Mouse (Mus musculus) hindbrain, embryonic 16.5 days (tissue): Measurements from ENCODE around the gene Dvl3. TPM values are rescaled to one million over a fixed set of nuclear protein-coding genes. Genes with fewer than 3 reads are reported as not detected.

Source experiments
- ATAC-seq: fragments of 200-750 bp; cut with Nextera tagmentation; 2 replicates; pipeline ENCODE4 v1.8.0; 2017; ENCODE audit warnings: moderate TSS enrichment, moderate library complexity
- H3K27ac ChIP-seq: fragments of 300-500 bp; sonication (generic); 2 replicates; pipeline ENCODE4 v1.5.1; 2014; ENCODE audit warnings: low read depth, mild to moderate bottlenecking, control low read depth, low read length, moderate library complexity
- H3K27me3 ChIP-seq: fragments of 300-500 bp; sonication (generic); replicated peaks from 2 replicates; pipeline ENCODE4 v1.6.1; 2014; ENCODE audit warnings: low read length; ENCODE audit not compliant: control insufficient read depth, insufficient read depth
- H3K36me3 ChIP-seq: fragments of 300-500 bp; sonication (generic); 2 replicates; pipeline ENCODE4 v1.6.1; 2014; ENCODE audit warnings: mild to moderate bottlenecking, low read length, moderate library complexity, mixed read lengths; ENCODE audit not compliant: control insufficient read depth, insufficient read depth
- H3K4me1 ChIP-seq: fragments of 300-500 bp; sonication (generic); 2 replicates; pipeline ENCODE4 v1.6.1; 2014; ENCODE audit warnings: low read depth, low read length; ENCODE audit not compliant: control insufficient read depth, insufficient read depth
- H3K4me2 ChIP-seq: fragments of 300-500 bp; sonication (generic); 2 replicates; pipeline ENCODE4 v1.6.1; 2014; ENCODE audit warnings: mild to moderate bottlenecking, low read length, control low read depth, moderate library complexity
- H3K4me3 ChIP-seq: fragments of 300-500 bp; sonication (generic); 2 replicates; pipeline ENCODE4 v1.5.1; 2014; ENCODE audit warnings: mild to moderate bottlenecking, low read length, control low read depth, moderate library complexity
- H3K9ac ChIP-seq: fragments of 300-500 bp; sonication (generic); 2 replicates; pipeline ENCODE4 v1.6.1; 2014; ENCODE audit warnings: low read depth, mild to moderate bottlenecking, control low read depth, low read length, moderate library complexity
- H3K9me3 ChIP-seq: fragments of 300-500 bp; sonication (generic); 2 replicates; pipeline ENCODE4 v1.6.1; 2014; ENCODE audit warnings: mild to moderate bottlenecking, low read length, moderate library complexity; ENCODE audit not compliant: control insufficient read depth
- WGBS: fragments of 180-500 bp; shearing (Covaris S2); extraction: QIAGEN DNeasy Blood & Tissue Kit; methylation state at CpG from one replicate; pipeline ENCODE4 v1.1.7; 2014; 5-methylcytosine and 5-hydroxymethylcytosine counted together
- polyA plus RNA-seq: library from polyadenylated mRNA; unstranded; fragments of >200 nt; fragmentation: Nextera tagmentation; extraction: Ambion mirVana; gene quantifications from 2 replicates; pipeline ENCODE4 v1.2.1, GENCODE M21; 2015

The Dvl3 gene
- polyA plus RNA-seq, 1 experiment from 2014 or later, result 28.5 TPM

- Histone ChIP-seq H3K27ac (no peak overlapping the region), H3K9ac (no peak overlapping the region), H3K27me3 (no peaks in the 10 kb centered on the region), H3K36me3 (peaks cover 37% of the 10 kb centered on the region), H3K4me3 (no peak overlapping the region), H3K4me1 (no peaks in the 10 kb centered on the region; the same call in none of the 2 replicates), H3K4me2 (no peak overlapping the region), H3K9me3 (no peaks in the 10 kb centered on the region)
- no peak for ATAC-seq
- WGBS, result 89% methylated on average over 7 of the region's 7 CpGs
Observed at GRCm38 (mm10) chr16:20511277-20511847, 5.4 kb upstream of the Dvl3 start.

GRCm38 (mm10) chr16:20516032-20516431 is 750 bp upstream of the Dvl3 start:
- Histone ChIP-seq H3K4me2 (peak overlapping the region; percentile 88), H3K4me3 (peak overlapping the region; percentile 93), H3K36me3 (peaks cover 7% of the 10 kb centered on the region; the same call in 1 of the 2 replicates), H3K27me3 (no peaks in the 10 kb centered on the region), H3K9ac (peak overlapping the region; percentile 81), H3K9me3 (no peaks in the 10 kb centered on the region), H3K27ac (peak overlapping the region; percentile 90), H3K4me1 (peaks cover 17% of the 10 kb centered on the region)
- ATAC-seq, result no peak

- peak overlapping the region; percentile 93 for H3K4me3 ChIP-seq
- H3K4me2 ChIP-seq, result peak overlapping the region; percentile 88
- peaks cover 6% of the 10 kb centered on the region; the same call in 1 of the 2 replicates for H3K36me3 ChIP-seq
- peak overlapping the region; percentile 90 for H3K27ac ChIP-seq
- H3K27me3 ChIP-seq, result no peaks in the 10 kb centered on the region
- WGBS, result under 1% methylated on average over 26 of the region's 26 CpGs
- peak overlapping the region; percentile 81 for H3K9ac ChIP-seq
- no peaks in the 10 kb centered on the region for H3K9me3 ChIP-seq
- H3K4me1 ChIP-seq, result peaks cover 17% of the 10 kb centered on the region
- no peak; the same call in none of the 2 replicates for ATAC-seq
Observed at GRCm38 (mm10) chr16:20517216-20517615, 434 bp downstream of the Dvl3 start.

GRCm38 (mm10) chr16:20517701-20518374 is 1.1 kb downstream of the Dvl3 start:
- peak overlapping the region; percentile 81 for H3K9ac ChIP-seq
- H3K27me3 ChIP-seq, result no peaks in the 10 kb centered on the region
- peak overlapping the region; percentile 90 for H3K27ac ChIP-seq
- peaks cover 17% of the 10 kb centered on the region for H3K4me1 ChIP-seq
- H3K4me2 ChIP-seq, result peak overlapping the region; percentile 88
- no peaks in the 10 kb centered on the region for H3K9me3 ChIP-seq
- 2% methylated on average over 6 of the region's 6 CpGs for WGBS
- H3K36me3 ChIP-seq, result peaks cover 6% of the 10 kb centered on the region; the same call in 1 of the 2 replicates
- peak; percentile 49 for ATAC-seq
- H3K4me3 ChIP-seq, result peak overlapping the region; percentile 93

- H3K4me1 ChIP-seq, result peaks cover 7% of the 10 kb centered on the region
- WGBS, result 81% methylated on average over 10 of the region's 10 CpGs
- ATAC-seq, result no peak
Observed at GRCm38 (mm10) chr16:20523886-20524285, 7.1 kb downstream of the Dvl3 start.

GRCm38 (mm10) chr16:20528779-20529178 is 12.0 kb downstream of the Dvl3 start:
- WGBS, result 94% methylated on average over 5 of the region's 5 CpGs
- Histone ChIP-seq H3K9me3 (no peaks in the 10 kb centered on the region), H3K27me3 (no peaks in the 10 kb centered on the region), H3K4me2 (no peak overlapping the region), H3K4me1 (no peaks in the 10 kb centered on the region), H3K36me3 (peaks cover 57% of the 10 kb centered on the region), H3K9ac (no peak overlapping the region), H3K4me3 (no peak overlapping the region), H3K27ac (no peak overlapping the region)
- no peak for ATAC-seq

More at GRCm38 (mm10) chr16:20523886-20524285, 7.1 kb downstream of the Dvl3 start:
- H3K4me3 ChIP-seq, result no peak overlapping the region
- no peak overlapping the region for H3K27ac ChIP-seq
- peaks cover 58% of the 10 kb centered on the region for H3K36me3 ChIP-seq
- no peaks in the 10 kb centered on the region for H3K9me3 ChIP-seq
- H3K4me2 ChIP-seq, result no peak overlapping the region
- no peaks in the 10 kb centered on the region for H3K27me3 ChIP-seq
- no peak overlapping the region for H3K9ac ChIP-seq

GRCm38 (mm10) chr16:20529375-20529774 is 12.6 kb downstream of the Dvl3 start:
- WGBS, result 59% methylated on average over 1 of the region's 1 CpGs
- Histone ChIP-seq H3K27ac (no peak overlapping the region), H3K4me3 (no peak overlapping the region)

GRCm38 (mm10) chr16:20530941-20531340 is 14.2 kb downstream of the Dvl3 start:
- Histone ChIP-seq H3K36me3 (peaks cover 38% of the 10 kb centered on the region), H3K9me3 (no peaks in the 10 kb centered on the region), H3K4me1 (no peaks in the 10 kb centered on the region), H3K9ac (no peak overlapping the region), H3K27me3 (no peaks in the 10 kb centered on the region), H3K4me3 (no peak overlapping the region), H3K4me2 (no peak overlapping the region), H3K27ac (no peak overlapping the region)
- 97% methylated on average over 13 of the region's 20 CpGs for WGBS
- ATAC-seq, result no peak

More at GRCm38 (mm10) chr16:20529375-20529774, 12.6 kb downstream of the Dvl3 start:
- H3K36me3 ChIP-seq, result peaks cover 51% of the 10 kb centered on the region
- no peaks in the 10 kb centered on the region for H3K4me1 ChIP-seq
- H3K4me2 ChIP-seq, result no peak overlapping the region
- H3K9me3 ChIP-seq, result no peaks in the 10 kb centered on the region
- H3K27me3 ChIP-seq, result no peaks in the 10 kb centered on the region
- ATAC-seq, result no peak
- no peak overlapping the region for H3K9ac ChIP-seq

GRCm38 (mm10) chr16:20534617-20535295 is 18.0 kb downstream of the Dvl3 start:
- peaks cover 26% of the 10 kb centered on the region for H3K4me1 ChIP-seq
- H3K9me3 ChIP-seq, result no peaks in the 10 kb centered on the region
- no peak for ATAC-seq
- H3K9ac ChIP-seq, result no peak overlapping the region
- no peak overlapping the region for H3K4me3 ChIP-seq
- H3K27ac ChIP-seq, result no peak overlapping the region
- peak overlapping the region; percentile 32; the same call in 1 of the 2 replicates for H3K4me2 ChIP-seq
- H3K36me3 ChIP-seq, result peaks cover 22% of the 10 kb centered on the region
- H3K27me3 ChIP-seq, result no peaks in the 10 kb centered on the region
- 48% methylated on average over 10 of the region's 10 CpGs for WGBS
